Mouse (Mus musculus) left cerebral cortex, adult 2 months (tissue): ENCODE measurements at regions not wholly inside any gene's neighbourhood (a gene's known extent, or its start where the extent isn't known, plus 50 kb on each side); places are given as distances from the start of the nearest gene placed in this dataset.
A peak's percentile ranks its signal among the peaks of the same experiment; 100 is the strongest.

ENCODE experiments used
- DNase-seq, 2 experiments: peaks; one replicate each; pipeline ENCODE4 v3.0.0; 2021 to 2022; ENCODE audit warnings: low spot score in 2 of 2, mixed read lengths in 1 of 2; ENCODE audit errors: extremely low spot score in 1 of 2
- H3K27ac ChIP-seq: fragments of 200-600 bp; 2 replicates; pipeline ENCODE4 v1.8.1; 2022
- H3K4me3 ChIP-seq: fragments of 200-600 bp; 2 replicates; pipeline ENCODE4 v1.8.1; 2022
- CTCF ChIP-seq: fragments of 200-600 bp; IDR thresholded peaks from 2 replicates; pipeline ENCODE4 v1.8.1; 2022; ENCODE audit warnings: antibody characterized with exemption, mild to moderate bottlenecking, moderate library complexity
- intact Hi-C: fragments of 180-260 bp; cut with DNase I; formaldehyde crosslinking; loops from one replicate; pipeline ENCODE4 v1.15.1; 2025

- Histone ChIP-seq H3K27ac (no peak overlapping the region), H3K4me3 (no peak overlapping the region)
- TF ChIP-seq CTCF = no peak
- DNase-seq = no peak
- intact Hi-C loops = no loop called here
These were observed 150.4 kb downstream of the Gm19410 start for GRCm38 (mm10) chr8:35915878-35916518.

- intact Hi-C loops = no loop called here
- no peak for DNase-seq
- H3K4me3 ChIP-seq = no peak overlapping the region
- no peak for TF ChIP-seq CTCF
- no peak overlapping the region for H3K27ac ChIP-seq
These were observed 152.0 kb downstream of the Gm19410 start for GRCm38 (mm10) chr8:35917573-35917972.

- no peak for TF ChIP-seq CTCF
- intact Hi-C loops = no loop called here
- no peak overlapping the region for H3K27ac ChIP-seq
These were observed 153.9 kb downstream of the Gm19410 start for GRCm38 (mm10) chr8:35919451-35919850.

GRCm38 (mm10) chr8:35919859-35920675 lies 154.5 kb downstream of the Gm19410 start:
- TF ChIP-seq CTCF = no peak
- DNase-seq = no peak
- intact Hi-C loops = no loop called here

More at GRCm38 (mm10) chr8:35919451-35919850, 153.9 kb downstream of the Gm19410 start:
- no peak for DNase-seq
- H3K4me3 ChIP-seq = no peak overlapping the region

GRCm38 (mm10) chr8:35924026-35924425 lies 158.4 kb downstream of the Gm19410 start:
- no peak for TF ChIP-seq CTCF
- DNase-seq = no peak
- Histone ChIP-seq H3K4me3 (no peak overlapping the region), H3K27ac (no peak overlapping the region)
- intact Hi-C loops = no loop called here

More at GRCm38 (mm10) chr8:35919859-35920675, 154.5 kb downstream of the Gm19410 start:
- no peak overlapping the region for H3K27ac ChIP-seq
- H3K4me3 ChIP-seq = no peak overlapping the region

- no peak for DNase-seq
- H3K4me3 ChIP-seq = no peak overlapping the region
- intact Hi-C loops = no loop called here
- no peak overlapping the region for H3K27ac ChIP-seq
- no peak for TF ChIP-seq CTCF
These were observed 161.8 kb downstream of the Gm19410 start for GRCm38 (mm10) chr8:35927408-35927871.

- H3K4me3 ChIP-seq = no peak overlapping the region
- intact Hi-C loops = loop anchor here (5.0 kb wide), 1 partner anchor 252 kb away; no protein-coding TSS in a partner anchor
These were observed 164.7 kb downstream of the Gm19410 start for GRCm38 (mm10) chr8:35930291-35930690.

GRCm38 (mm10) chr8:35933186-35934114 lies 167.9 kb downstream of the Gm19410 start:
- H3K4me3 ChIP-seq = no peak overlapping the region
- intact Hi-C loops = loop anchor here (1.0 to 5.0 kb wide), 4 partner anchors 32 to 249 kb away; no protein-coding TSS in a partner anchor
- H3K27ac ChIP-seq = peak overlapping the region; percentile 71
- DNase-seq = peak; percentile 45 to 74
- TF ChIP-seq CTCF = no peak

More at GRCm38 (mm10) chr8:35930291-35930690, 164.7 kb downstream of the Gm19410 start:
- no peak overlapping the region for H3K27ac ChIP-seq
- DNase-seq = no peak
- TF ChIP-seq CTCF = no peak

GRCm38 (mm10) chr8:35934115-35934607 lies 168.6 kb downstream of the Gm19410 start:
- intact Hi-C loops = loop anchor here (5.0 kb wide), 1 partner anchor 248 kb away; no protein-coding TSS in a partner anchor
- DNase-seq = no peak
- no peak overlapping the region for H3K4me3 ChIP-seq
- TF ChIP-seq CTCF = no peak
- H3K27ac ChIP-seq = peak overlapping the region; percentile 71

GRCm38 (mm10) chr8:35935034-35935433 lies 169.4 kb downstream of the Gm19410 start:
- Histone ChIP-seq H3K4me3 (no peak overlapping the region), H3K27ac (no peak overlapping the region)
- no peak for DNase-seq
- intact Hi-C loops = no loop called here
- no peak for TF ChIP-seq CTCF

- intact Hi-C loops = no loop called here
- no peak for DNase-seq
- TF ChIP-seq CTCF = no peak
- H3K27ac ChIP-seq = no peak overlapping the region
- H3K4me3 ChIP-seq = no peak overlapping the region
These were observed 173.6 kb downstream of the Gm19410 start for GRCm38 (mm10) chr8:35939199-35939598.
